Mouse (Mus musculus): ENCODE results near the gene Fosl2. TPM values are rescaled to one million over a fixed set of nuclear protein-coding genes. Genes with fewer than 3 reads are reported as not detected.
A peak's percentile ranks its signal among the peaks of the same experiment; 100 is the strongest.

The Fosl2 gene
- 0.52 and 0.57 TPM in 2 replicates for polyA plus RNA-seq (2014; fragmentation: Nextera tagmentation; extraction: Ambion mirVana)

DNA sequence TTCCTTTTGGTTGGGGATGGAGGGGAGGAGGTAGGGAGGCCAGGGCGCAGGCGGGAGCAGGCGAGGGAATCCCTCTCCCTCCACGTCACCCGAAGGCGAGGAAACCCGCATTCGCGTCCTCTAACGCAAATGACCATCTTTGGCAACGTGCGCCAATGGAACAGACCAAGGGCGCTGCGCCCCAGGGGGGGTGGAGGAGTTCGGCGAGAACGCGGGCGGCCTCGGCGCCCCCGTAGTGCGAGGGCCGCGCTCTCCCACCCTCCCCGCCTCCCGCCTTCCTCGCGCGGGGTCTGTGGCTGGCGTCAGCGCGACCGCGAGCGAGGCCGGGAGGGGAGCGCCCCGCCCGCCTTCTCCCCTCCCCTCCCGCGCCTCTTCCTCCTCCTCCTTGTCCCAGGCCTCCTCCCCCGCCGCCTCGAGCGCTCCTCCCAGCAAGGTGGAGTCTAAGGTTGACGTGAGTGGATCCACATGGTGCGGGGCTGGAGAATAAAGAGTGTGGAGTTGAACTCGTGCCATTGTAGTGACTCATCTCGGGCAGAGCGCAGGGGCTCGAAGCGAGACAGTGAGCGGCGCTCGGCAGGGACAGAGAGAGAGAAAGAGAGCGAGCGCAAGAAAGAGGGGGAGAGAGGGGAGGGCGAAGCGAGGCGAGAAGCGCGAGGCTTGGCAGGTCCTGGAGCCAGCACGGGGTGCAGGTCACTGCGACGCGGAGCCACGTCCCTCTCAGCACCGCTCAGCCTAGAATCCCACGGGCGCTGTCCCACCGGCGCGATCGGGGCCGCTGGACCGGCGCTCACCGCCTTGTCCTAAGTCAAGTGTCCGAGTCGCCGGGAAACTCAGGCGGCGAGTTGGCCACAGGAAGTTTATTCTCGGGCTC lies at the start of gene Fosl2:
Gene Fosl2, plus strand, starts transcription at position 466 of the 871 bp plus-strand sequence.
- Histone ChIP-seq H3K27me3 (ENCODE audit: control insufficient read depth, insufficient read depth, low read length) (peaks cover 69% of the 10 kb centered on the region), H3K9me3 (ENCODE audit: control insufficient read depth, low read length) (no peaks in the 10 kb centered on the region), H3K4me1 (ENCODE audit: control insufficient read depth, insufficient read depth, low read length) (peaks cover 13% of the 10 kb centered on the region), H3K27ac (ENCODE audit: low read depth, low read length) (no peak within 1 kb of the TSS; the same call in 1 of the 2 replicates), H3K4me2 (peak within 1 kb of the TSS; percentile 92), H3K36me3 (ENCODE audit: control insufficient read depth, insufficient read depth, low read length) (no peaks in the 10 kb centered on the region), H3K9ac (ENCODE audit: low read length) (peak within 1 kb of the TSS; percentile 38), H3K4me3 (ENCODE audit: low read depth, low read length) (peak within 1 kb of the TSS; percentile 53)
- ATAC-seq (ENCODE audit: low FRiP score), result peak; percentile 76
- under 1% methylated on average over 75 of the region's 85 CpGs for WGBS
- peak; percentile 97 for DNase-seq (ENCODE audit: low spot score, missing footprints)

DNA sequence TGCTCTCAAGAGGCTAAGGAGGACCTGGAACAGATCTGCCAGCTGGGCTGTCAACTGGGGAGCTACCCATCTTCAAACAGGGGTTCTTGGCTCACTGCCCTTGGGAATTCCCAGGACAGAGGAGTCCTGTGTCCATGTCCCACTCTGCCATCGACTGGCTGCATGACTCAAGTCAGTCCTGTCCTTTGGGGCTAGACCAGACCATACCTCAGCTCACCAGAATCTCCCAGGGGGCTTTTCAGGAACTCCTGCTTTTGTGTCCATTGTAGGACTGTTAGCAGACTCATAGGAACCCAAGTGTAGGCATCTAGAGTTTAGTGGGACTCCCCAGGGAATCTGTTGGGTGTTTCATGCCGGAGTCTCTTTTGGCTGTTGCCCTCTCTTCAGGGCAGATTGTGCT lies 49.6 kb upstream of the Fosl2 start:
- Histone ChIP-seq H3K9me3 (ENCODE audit: control insufficient read depth, low read length) (no peaks in the 10 kb centered on the region), H3K27me3 (ENCODE audit: control insufficient read depth, insufficient read depth, low read length) (no peaks in the 10 kb centered on the region), H3K4me2 (no peak overlapping the region), H3K9ac (ENCODE audit: low read length) (no peak overlapping the region), H3K4me3 (ENCODE audit: low read depth, low read length) (no peak overlapping the region), H3K27ac (ENCODE audit: low read depth, low read length) (no peak overlapping the region), H3K36me3 (ENCODE audit: control insufficient read depth, insufficient read depth, low read length) (no peaks in the 10 kb centered on the region), H3K4me1 (ENCODE audit: control insufficient read depth, insufficient read depth, low read length) (no peaks in the 10 kb centered on the region)
- ATAC-seq (ENCODE audit: low FRiP score) (no peak), DNase-seq (ENCODE audit: low spot score, missing footprints) (peak; percentile 75)
- 97% methylated on average over 2 of the region's 2 CpGs for whole genome bisulfite sequencing

DNA sequence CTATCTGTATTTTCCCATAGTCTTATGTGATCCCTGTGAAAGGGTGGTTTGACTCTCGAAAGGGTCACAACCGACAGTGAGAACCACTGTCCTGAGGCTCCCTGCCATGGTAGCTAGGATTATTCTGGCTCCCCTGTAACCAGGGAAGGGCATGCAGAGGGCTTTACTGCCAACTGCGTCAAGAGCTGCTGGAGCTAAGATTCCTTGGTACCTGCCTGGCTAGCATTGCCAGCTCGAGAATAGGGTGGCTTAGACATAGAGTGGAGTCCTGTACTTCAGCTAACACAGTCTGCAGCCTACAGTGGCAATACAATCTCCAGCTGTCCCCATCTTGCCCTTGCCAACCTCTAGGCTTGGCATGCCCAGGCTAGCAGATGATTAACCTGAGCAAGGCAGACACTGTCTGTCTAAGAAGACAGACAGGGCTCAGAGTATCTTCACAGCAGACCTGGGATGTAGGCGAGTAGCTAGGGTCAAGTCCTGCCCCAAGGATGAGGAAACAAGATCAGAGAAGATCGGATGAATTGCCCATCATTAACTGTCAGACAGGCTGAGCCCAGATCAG lies 49.0 kb upstream of the Fosl2 start:
- ATAC-seq (ENCODE audit: low FRiP score), result no peak
- 90% methylated on average over 6 of the region's 6 CpGs for WGBS

DNA sequence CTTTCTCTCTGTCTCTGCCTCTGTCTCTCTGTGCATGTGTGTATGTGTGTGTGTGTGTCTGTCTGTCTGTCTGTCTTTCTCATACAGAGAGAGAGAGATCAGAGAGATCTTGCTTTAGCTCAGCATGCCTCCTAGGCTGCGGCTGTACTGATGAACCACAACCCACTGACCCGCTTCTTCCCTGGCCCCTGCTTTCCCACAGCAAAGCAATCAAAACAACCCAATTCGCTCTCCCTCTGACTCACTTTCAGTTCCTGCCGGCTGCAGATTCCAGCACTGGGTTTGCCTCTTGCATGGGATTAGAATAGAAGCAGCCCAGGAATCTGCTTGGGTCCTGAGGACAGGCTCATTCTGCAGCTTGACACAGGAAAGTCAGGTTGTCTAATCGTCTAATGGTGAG lies 46.1 kb upstream of the Fosl2 start:
- Histone ChIP-seq H3K27me3 (ENCODE audit: control insufficient read depth, insufficient read depth, low read length) (no peaks in the 10 kb centered on the region), H3K36me3 (ENCODE audit: control insufficient read depth, insufficient read depth, low read length) (no peaks in the 10 kb centered on the region), H3K4me3 (ENCODE audit: low read depth, low read length) (no peak overlapping the region), H3K9me3 (ENCODE audit: control insufficient read depth, low read length) (no peaks in the 10 kb centered on the region), H3K4me1 (ENCODE audit: control insufficient read depth, insufficient read depth, low read length) (no peaks in the 10 kb centered on the region), H3K27ac (ENCODE audit: low read depth, low read length) (no peak overlapping the region), H3K4me2 (no peak overlapping the region), H3K9ac (ENCODE audit: low read length) (no peak overlapping the region)
- DNase-seq (ENCODE audit: low spot score, missing footprints), result no peak
- 60% methylated on average over 5 of the region's 5 CpGs for WGBS
- no peak for ATAC-seq (ENCODE audit: low FRiP score)

More for the DNA sequence above, 49.0 kb upstream of the Fosl2 start:
- H3K4me1 ChIP-seq (ENCODE audit: control insufficient read depth, insufficient read depth, low read length), result no peaks in the 10 kb centered on the region
- H3K36me3 ChIP-seq (ENCODE audit: control insufficient read depth, insufficient read depth, low read length), result no peaks in the 10 kb centered on the region
- no peak overlapping the region for H3K9ac ChIP-seq (ENCODE audit: low read length)
- H3K4me2 ChIP-seq, result no peak overlapping the region
- peak; percentile 28 for DNase-seq (ENCODE audit: low spot score, missing footprints)
- no peak overlapping the region for H3K27ac ChIP-seq (ENCODE audit: low read depth, low read length)
- no peaks in the 10 kb centered on the region for H3K9me3 ChIP-seq (ENCODE audit: control insufficient read depth, low read length)
- H3K27me3 ChIP-seq (ENCODE audit: control insufficient read depth, insufficient read depth, low read length), result no peaks in the 10 kb centered on the region
- H3K4me3 ChIP-seq (ENCODE audit: low read depth, low read length), result no peak overlapping the region

DNA sequence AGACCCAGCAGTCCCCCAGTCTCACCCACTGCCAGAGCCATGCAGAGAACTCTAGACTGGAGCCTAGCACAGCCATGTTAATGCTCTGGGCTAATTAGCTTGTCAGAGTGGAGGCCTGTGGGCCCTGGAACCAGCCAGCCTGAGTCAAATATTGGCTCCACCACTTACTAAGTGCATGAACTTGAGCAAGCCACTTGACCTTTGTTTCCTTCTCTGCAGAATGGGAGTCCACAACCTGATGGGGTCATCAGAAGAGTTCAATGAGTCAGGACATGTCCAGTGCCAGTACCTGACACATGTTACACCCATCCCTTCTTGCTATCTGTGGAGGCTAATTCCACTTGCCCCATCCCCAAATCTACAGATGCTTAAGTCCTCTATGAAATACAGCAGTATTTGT lies 43.3 kb upstream of the Fosl2 start:
- Histone ChIP-seq H3K9ac (ENCODE audit: low read length) (no peak overlapping the region), H3K27ac (ENCODE audit: low read depth, low read length) (no peak overlapping the region), H3K4me1 (ENCODE audit: control insufficient read depth, insufficient read depth, low read length) (no peaks in the 10 kb centered on the region), H3K27me3 (ENCODE audit: control insufficient read depth, insufficient read depth, low read length) (no peaks in the 10 kb centered on the region), H3K9me3 (ENCODE audit: control insufficient read depth, low read length) (no peaks in the 10 kb centered on the region), H3K4me2 (no peak overlapping the region), H3K4me3 (ENCODE audit: low read depth, low read length) (no peak overlapping the region), H3K36me3 (ENCODE audit: control insufficient read depth, insufficient read depth, low read length) (no peaks in the 10 kb centered on the region)
- ATAC-seq (ENCODE audit: low FRiP score) (no peak), DNase-seq (ENCODE audit: low spot score, missing footprints) (no peak)

DNA sequence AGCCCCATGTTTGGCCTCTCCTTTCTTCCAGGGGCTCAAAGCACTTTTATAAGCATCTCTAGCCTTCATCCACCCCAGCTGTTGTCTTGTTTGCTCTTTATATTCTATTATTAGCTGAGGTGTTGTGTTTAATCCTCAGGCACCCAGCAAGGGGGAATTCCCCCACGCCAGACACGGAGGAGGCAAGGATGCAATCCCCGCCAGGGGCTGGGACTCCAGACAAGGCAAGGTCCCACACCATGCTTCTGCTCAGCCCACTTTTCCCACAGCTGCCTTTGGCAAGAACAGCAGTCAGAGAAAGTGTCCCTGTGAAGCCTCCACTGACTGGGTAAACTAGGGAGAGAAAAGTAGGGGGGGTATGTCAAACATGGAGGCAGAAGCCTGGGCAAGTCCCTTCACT lies 36.9 kb upstream of the Fosl2 start:
- Histone ChIP-seq H3K9ac (ENCODE audit: low read length) (no peak overlapping the region), H3K36me3 (ENCODE audit: control insufficient read depth, insufficient read depth, low read length) (no peaks in the 10 kb centered on the region), H3K27ac (ENCODE audit: low read depth, low read length) (no peak overlapping the region), H3K4me1 (ENCODE audit: control insufficient read depth, insufficient read depth, low read length) (no peaks in the 10 kb centered on the region), H3K9me3 (ENCODE audit: control insufficient read depth, low read length) (no peaks in the 10 kb centered on the region), H3K4me3 (ENCODE audit: low read depth, low read length) (no peak overlapping the region), H3K27me3 (ENCODE audit: control insufficient read depth, insufficient read depth, low read length) (no peaks in the 10 kb centered on the region), H3K4me2 (no peak overlapping the region)
- 66% methylated on average over 3 of the region's 3 CpGs for WGBS
- no peak for DNase-seq (ENCODE audit: low spot score, missing footprints)
- no peak for ATAC-seq (ENCODE audit: low FRiP score)

DNA sequence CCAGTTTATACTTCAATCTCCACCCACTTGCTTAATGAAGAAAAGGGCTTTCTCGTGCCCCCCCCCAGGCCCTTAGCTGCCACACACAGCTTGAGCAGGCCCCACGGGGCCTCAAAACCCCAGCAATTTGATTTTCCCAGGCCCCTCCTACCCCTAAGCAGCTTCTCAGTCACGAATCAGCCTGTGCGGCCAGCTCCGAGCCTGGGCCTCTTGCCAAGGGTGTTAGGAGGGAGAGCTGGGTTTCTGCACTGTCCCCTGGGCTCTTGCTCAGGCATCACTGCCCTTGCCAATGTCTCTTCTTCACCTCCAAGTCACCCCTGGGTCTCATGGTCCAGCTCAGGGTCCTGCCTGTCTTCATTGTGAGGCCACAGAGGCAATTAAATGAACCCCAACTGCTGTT lies 33.1 kb upstream of the Fosl2 start:
- Histone ChIP-seq H3K4me2 (no peak overlapping the region), H3K4me3 (ENCODE audit: low read depth, low read length) (no peak overlapping the region), H3K9ac (ENCODE audit: low read length) (no peak overlapping the region), H3K9me3 (ENCODE audit: control insufficient read depth, low read length) (no peaks in the 10 kb centered on the region), H3K27me3 (ENCODE audit: control insufficient read depth, insufficient read depth, low read length) (no peaks in the 10 kb centered on the region), H3K36me3 (ENCODE audit: control insufficient read depth, insufficient read depth, low read length) (no peaks in the 10 kb centered on the region), H3K27ac (ENCODE audit: low read depth, low read length) (no peak overlapping the region), H3K4me1 (ENCODE audit: control insufficient read depth, insufficient read depth, low read length) (no peaks in the 10 kb centered on the region)
- DNase-seq (ENCODE audit: low spot score, missing footprints) (peak; percentile 79), ATAC-seq (ENCODE audit: low FRiP score) (no peak)
- 52% methylated on average over 5 of the region's 5 CpGs for WGBS

DNA sequence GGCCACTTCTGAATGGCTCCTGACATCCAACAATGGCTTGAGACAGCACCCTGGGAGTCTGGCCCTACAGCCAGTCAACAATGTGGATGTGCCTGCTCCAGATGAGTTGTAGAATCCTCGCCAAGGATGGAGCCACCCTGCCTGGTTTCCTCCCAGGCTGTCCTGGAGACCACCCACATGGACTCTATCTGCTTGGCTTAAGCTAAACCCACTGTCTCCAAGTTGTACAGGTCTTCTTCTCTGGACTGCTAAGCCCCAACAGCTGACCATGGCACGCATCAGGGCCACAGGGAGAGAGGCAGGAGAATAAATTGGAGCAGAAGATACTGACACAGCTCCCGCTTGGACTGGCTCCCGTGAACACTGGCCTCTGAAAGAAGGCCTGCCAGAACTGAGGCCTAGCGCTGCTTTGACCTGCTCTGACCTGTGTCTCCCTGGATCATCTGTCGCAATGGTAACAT lies 32.6 kb upstream of the Fosl2 start:
- no peak for ATAC-seq (ENCODE audit: low FRiP score)
- Histone ChIP-seq H3K9ac (ENCODE audit: low read length) (no peak overlapping the region), H3K36me3 (ENCODE audit: control insufficient read depth, insufficient read depth, low read length) (no peaks in the 10 kb centered on the region), H3K4me1 (ENCODE audit: control insufficient read depth, insufficient read depth, low read length) (no peaks in the 10 kb centered on the region), H3K4me2 (no peak overlapping the region), H3K9me3 (ENCODE audit: control insufficient read depth, low read length) (no peaks in the 10 kb centered on the region), H3K27me3 (ENCODE audit: control insufficient read depth, insufficient read depth, low read length) (no peaks in the 10 kb centered on the region), H3K27ac (ENCODE audit: low read depth, low read length) (no peak overlapping the region), H3K4me3 (ENCODE audit: low read depth, low read length) (no peak overlapping the region)
- DNase-seq (ENCODE audit: low spot score, missing footprints), result peak; percentile 66
- 85% methylated on average over 6 of the region's 6 CpGs for WGBS

DNA sequence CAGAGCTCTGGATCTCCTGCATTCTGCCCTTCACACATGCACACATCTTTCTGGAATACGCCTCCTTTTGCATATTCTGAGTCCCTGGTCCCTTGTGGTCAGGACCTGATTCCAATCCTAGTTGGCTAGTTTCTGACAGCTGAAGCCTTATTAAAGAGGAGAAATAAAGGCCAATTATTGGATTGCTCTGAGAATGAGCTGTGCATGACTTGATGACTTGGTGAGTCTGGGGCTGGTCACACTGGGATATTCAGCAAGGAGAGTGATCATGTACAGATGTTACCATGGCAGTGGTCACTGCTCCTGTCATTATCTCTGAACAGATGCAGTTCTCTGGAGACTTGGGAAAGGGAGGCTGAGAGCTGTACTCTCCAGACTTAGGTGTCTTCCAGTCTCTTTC lies 32.1 kb upstream of the Fosl2 start:
- no peaks in the 10 kb centered on the region for H3K4me1 ChIP-seq (ENCODE audit: control insufficient read depth, insufficient read depth, low read length)
- H3K27ac ChIP-seq (ENCODE audit: low read depth, low read length), result no peak overlapping the region
- DNase-seq (ENCODE audit: low spot score, missing footprints) (peak; percentile 49), ATAC-seq (ENCODE audit: low FRiP score) (no peak)
- H3K9me3 ChIP-seq (ENCODE audit: control insufficient read depth, low read length), result no peaks in the 10 kb centered on the region
- no peaks in the 10 kb centered on the region for H3K27me3 ChIP-seq (ENCODE audit: control insufficient read depth, insufficient read depth, low read length)
- no peak overlapping the region for H3K4me3 ChIP-seq (ENCODE audit: low read depth, low read length)
- H3K4me2 ChIP-seq, result no peak overlapping the region
- no peak overlapping the region for H3K9ac ChIP-seq (ENCODE audit: low read length)
- 93% methylated on average over 1 of the region's 1 CpGs for WGBS
- no peaks in the 10 kb centered on the region for H3K36me3 ChIP-seq (ENCODE audit: control insufficient read depth, insufficient read depth, low read length)

Data from midbrain, embryonic 11.5 days (tissue).